Mouse (Mus musculus) spleen, postnatal 4 days (tissue): Measurements from ENCODE around the gene Kif16b.

Experiments used
- DNase-seq, 2 experiments: peaks; one replicate each; pipeline ENCODE4 v3.0.0; 2022; ENCODE audit warnings: low spot score in 2 of 2

The Kif16b gene

DNA sequence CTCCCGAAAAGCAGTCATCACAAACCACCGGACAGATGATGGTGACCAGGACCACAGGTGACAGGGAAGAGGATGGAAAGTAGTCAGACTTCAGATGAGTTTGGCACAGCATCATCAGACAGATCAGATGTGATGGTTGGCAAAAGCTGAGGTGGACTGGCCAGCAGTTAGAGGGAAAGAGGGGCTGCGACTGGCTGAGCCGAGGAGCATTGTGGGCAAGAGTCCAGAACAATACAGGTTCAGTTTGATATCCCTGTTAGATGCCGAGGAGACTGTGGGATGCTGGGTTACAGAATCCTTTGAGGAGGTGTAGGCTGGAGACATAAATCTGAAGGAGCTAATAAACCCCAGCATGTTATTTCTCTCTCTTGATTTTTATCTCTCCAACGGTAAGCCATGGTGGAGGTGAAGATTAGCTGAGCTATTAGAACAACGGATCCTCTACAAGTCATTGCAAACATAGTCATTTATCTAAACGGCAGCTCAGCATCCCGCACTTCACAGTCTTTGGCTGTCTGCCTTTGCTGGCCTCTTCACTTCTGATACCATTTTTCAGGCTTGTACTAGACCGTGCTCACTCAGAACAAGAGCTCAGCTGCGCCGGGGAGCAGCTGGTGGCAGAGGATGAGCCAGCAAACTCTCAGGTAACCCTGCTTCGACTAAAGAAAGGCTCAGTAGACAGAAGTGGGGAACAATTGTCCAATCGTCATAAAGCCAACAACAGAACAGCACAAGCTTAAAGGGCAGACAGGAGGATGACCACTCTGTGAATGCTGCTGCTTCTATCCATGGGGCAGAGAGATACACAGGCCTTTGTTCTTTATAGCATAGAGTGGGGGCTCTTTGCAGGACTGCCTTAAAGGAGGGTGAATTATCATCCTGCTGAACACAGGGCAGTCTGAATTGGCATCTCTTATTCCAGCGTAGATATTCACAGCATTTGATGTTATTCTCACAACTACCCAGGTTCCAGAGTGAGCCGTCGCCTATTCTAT, 304.9 kb downstream of the Kif16b start:
- no peak for DNase-seq

- no peak for DNase-seq
Measured at GRCm38 (mm10) chr2:142590938-142591337, 310.4 kb downstream of the Kif16b start.

GRCm38 (mm10) chr2:142590284-142590724, 311.0 kb downstream of the Kif16b start:
- peak in 1 of 2 experiments; percentile 18 for DNase-seq

- peak in 1 of 2 experiments; percentile 39 for DNase-seq
Measured at GRCm38 (mm10) chr2:142589403-142590283, 311.7 kb downstream of the Kif16b start.

GRCm38 (mm10) chr2:142585845-142586244, 315.5 kb downstream of the Kif16b start:
- peak in 1 of 2 experiments; percentile 16 for DNase-seq

DNA sequence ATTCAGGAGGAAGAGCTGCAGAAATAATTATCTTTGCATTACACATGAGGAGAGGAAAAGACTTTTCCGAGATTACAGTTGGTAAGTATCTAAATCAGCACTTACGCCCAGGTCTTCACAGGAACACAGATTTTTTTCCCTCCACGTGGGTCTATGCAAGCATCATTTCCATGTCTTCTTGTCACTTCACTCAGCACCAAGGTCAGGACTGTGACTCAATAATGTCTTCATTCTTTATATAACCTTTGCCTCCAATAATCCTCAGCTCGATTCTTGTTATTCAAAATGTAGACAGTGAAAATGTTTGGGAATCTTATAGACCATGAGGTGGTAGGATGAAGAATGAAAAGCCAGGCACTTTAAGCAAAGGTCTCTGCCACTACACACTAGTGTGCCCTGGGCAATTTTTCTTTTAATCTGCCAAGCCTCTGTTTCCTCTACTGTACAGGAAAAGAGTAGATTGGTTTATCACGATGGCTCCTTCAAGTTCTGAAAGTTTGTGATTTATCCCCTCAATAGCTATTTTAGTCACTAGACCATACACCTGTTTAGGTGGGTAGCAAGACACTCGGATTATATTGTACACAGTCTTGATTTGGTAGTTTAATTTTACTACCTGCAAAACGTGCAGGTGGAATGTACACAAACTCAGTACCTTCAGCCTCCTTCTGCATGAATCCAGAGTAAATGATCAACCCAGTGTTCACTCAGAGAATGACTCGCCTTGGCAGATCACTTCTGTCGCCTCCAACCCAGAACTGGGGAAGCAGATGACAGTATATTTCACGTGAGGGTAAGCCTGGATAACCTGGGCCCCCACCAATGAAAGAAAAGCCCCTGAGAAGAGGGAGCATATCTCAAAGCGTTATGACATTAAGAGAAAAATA, 316.2 kb downstream of the Kif16b start:
- peak in 1 of 2 experiments; percentile 21 for DNase-seq

DNA sequence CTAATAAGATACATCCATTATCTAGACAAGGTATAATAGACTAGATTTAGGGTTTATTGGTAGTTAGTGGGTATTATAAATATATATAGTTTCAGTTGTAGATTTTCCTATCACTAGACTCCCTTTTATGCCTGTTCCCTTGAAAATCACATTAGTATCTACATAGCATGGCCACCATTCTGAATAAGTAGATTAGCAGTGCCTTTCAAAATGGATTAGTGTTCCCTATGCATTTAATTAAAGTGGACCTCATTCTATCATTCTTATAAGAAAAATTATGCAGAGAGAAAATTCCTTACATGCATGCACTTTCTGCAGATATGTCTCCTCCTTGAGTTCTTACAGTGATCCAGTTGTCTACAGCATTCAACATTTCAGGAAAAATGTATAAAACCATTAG, 320.9 kb downstream of the Kif16b start:
- DNase-seq = no peak

- DNase-seq = peak in 1 of 2 experiments; percentile 21
Measured at GRCm38 (mm10) chr2:142577414-142577813, 323.9 kb downstream of the Kif16b start.

GRCm38 (mm10) chr2:142569771-142570170, 331.6 kb downstream of the Kif16b start:
- peak in 1 of 2 experiments; percentile 13 for DNase-seq
